Mouse (Mus musculus) spleen, adult 12 weeks (tissue): Measurements from ENCODE around the gene Baiap2.
A peak's percentile ranks its signal among the peaks of the same experiment; 100 is the strongest.

Experiments
- DNase-seq: peaks from one replicate; pipeline ENCODE4 v3.0.0; 2022; ENCODE audit warnings: low spot score

Baiap2 gene

GRCm38 (mm10) chr11:119978701-119979100, 36.1 kb downstream of the Baiap2 start:
- DNase-seq, result no peak

DNA sequence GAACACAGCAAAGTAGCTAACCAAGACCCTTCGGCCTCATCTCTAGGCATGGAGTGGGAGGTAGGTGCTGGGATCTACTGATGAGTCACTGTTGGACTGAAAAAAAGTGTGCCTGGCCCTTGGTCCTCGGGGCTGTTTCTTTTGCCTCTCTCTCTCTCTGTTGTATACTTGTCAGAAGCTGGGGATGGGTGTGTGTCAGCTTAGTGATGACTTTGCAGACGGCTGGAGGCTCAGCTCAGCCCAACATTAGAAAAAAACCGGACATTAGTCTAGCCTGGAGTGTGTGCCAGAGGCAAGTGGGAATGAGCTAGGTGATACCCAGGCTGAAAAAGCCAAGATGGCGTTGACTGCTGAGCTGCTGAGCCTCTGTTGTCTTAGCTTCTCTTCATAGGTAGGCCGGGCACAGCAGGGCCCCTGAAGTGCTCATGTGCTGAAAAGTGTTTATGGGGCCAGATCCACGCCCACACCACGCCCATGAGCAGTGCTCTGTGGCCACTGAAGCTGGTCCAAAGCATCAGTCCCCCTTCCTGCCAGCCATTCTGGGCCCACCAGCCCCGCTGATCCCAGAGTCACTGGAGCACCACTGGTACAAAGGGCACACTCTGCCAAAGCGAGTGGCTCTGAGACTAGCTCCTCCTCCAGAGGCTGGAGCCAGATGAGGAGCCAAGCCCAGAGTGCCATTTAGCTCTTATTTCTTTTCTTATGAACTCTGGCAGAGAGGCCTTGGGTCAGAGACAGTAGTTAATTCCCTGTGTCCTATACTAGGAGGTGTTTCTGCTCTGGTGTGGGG, 37.2 kb downstream of the Baiap2 start:
- DNase-seq, result no peak

- DNase-seq, result no peak
Measured at GRCm38 (mm10) chr11:119981769-119982168, 39.2 kb downstream of the Baiap2 start.

DNA sequence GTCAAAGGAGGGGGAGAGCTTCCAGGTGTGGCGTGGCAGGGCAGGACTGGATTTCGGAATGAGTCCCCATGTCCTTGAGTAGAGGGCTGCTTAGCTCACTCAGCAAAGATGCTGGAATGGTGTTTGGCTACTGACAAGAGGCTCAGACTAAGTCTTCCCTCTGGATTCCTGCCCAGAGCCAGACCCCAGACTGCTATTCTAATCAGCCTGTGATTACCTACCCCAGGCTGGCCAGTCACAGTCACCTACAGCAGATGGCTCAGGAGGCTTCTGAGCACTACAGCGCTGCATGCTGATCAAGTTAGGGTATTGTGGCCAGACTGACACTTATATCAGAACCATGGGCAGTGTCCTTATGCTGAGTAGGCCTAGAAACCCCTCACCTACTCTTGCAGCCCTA, 39.7 kb downstream of the Baiap2 start:
- DNase-seq, result no peak

GRCm38 (mm10) chr11:119983151-119983550, 40.6 kb downstream of the Baiap2 start:
- no peak for DNase-seq

- no peak for DNase-seq
Measured at GRCm38 (mm10) chr11:119986751-119987425, 44.3 kb downstream of the Baiap2 start.

DNA sequence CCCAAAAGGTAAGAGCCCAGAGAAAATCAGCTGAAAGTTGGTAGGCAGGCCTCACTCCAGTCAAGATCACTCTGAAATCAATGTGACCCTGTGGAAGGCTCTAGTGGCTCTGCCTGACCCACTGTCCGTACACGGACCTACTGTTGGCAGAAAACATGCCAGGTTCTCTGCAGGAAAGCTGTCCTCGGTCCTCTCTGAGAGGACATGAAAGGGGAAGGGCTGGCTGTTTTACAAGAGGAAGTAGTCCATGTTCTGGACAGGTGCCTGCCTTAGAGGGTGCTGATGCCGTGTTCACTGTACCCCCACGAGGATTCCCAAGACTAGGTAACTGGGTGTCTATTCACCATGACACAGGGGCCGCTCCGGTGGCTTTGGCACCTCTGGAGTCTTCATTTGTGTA, 45.3 kb downstream of the Baiap2 start:
- no peak for DNase-seq

DNA sequence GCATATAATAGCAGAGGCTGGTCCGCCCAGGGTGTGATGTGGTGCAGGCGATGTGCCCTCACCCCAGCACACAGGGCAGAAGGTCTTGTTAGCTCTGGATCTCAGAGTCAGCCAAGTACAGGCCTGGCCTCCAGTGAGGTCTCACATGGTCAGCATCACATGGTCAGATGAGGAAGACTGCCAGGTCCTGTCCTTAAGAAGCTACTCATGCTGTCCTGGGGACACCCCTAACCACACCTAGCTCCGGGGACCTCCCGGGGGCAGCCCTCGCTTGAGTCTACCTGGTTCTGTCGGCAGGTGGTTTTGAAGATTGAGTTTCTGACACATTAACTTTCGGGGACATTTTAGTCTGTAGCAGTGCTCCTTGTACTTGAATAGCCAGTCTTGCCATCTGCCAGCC, 45.8 kb downstream of the Baiap2 start:
- DNase-seq, result no peak

- no peak for DNase-seq
Measured at GRCm38 (mm10) chr11:119989115-119989564, 46.6 kb downstream of the Baiap2 start.

DNA sequence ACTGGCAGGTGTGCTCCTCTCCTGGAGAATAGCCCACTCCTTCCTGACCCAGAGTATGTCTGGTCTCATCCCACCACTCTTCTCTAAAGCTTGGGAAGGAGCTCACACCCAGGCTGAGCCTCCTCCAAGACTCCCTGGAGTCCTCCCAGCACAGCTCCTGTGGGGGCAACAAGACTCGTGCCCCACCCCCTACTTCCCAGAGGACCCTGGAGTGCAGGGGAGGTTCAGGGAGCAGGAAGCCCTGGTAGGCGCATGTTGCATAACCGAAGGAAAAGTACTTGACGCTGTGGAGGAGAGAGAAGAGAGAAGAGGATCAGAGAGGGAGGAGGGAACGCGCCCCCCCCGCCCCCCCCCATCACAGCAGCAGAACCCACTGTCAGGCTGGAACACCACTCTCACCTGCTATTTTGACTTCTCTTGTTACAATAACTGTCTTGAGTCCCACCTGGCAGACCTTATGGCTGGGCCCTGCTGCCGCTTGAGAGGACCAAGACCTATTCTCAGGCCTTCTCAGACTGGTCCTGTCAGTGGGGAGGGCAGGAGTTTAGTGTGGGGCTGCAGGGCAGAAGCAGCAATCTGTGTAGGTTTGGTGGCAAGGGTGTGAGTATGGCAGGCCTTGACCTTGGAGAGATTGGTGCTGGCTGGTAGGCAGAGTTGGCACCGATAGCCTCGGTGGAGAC, 48.2 kb downstream of the Baiap2 start:
- DNase-seq, result no peak

DNA sequence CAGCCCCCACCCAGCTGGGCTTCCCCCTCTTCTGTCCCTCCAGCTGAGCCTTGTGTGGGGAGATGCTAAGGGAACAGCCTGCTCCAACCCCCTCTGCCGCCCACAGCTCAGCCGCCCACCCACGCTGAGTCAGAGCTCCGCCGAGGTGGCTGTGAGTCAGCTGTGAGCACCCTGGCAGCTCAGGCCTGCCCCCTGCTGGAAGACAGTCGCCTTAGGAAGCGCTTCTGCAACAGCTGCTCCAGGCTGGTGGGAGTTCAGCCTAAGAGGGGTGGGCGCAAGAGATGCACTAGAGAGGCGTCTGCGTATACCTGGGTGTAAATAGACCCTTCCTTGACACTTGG, 48.7 kb downstream of the Baiap2 start:
- DNase-seq, result peak; percentile 60

- DNase-seq, result no peak
Measured at GRCm38 (mm10) chr11:119997351-119997750, 54.8 kb downstream of the Baiap2 start.

DNA sequence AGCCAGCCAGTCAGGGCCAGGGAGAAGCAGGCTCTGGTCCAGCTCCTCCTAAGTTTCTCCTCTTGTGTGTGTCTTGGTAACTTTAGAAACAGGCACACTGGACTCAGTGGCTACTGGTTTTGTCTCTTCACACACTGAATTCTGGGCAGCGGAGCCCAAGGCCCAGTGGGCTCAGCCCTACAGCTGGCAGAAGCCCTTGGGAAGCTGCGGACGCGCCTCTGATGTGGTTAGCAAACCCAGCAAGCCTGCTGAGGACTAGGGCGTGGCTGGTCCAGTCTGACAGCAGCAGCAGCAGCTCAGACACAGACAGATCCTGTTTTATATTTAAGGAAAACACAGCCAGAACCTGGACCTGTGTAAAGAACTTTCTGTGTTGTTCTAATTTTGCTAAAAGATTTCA, 59.5 kb downstream of the Baiap2 start:
- no peak for DNase-seq

- no peak for DNase-seq
Measured at GRCm38 (mm10) chr11:120002634-120003220, 60.2 kb downstream of the Baiap2 start.

DNA sequence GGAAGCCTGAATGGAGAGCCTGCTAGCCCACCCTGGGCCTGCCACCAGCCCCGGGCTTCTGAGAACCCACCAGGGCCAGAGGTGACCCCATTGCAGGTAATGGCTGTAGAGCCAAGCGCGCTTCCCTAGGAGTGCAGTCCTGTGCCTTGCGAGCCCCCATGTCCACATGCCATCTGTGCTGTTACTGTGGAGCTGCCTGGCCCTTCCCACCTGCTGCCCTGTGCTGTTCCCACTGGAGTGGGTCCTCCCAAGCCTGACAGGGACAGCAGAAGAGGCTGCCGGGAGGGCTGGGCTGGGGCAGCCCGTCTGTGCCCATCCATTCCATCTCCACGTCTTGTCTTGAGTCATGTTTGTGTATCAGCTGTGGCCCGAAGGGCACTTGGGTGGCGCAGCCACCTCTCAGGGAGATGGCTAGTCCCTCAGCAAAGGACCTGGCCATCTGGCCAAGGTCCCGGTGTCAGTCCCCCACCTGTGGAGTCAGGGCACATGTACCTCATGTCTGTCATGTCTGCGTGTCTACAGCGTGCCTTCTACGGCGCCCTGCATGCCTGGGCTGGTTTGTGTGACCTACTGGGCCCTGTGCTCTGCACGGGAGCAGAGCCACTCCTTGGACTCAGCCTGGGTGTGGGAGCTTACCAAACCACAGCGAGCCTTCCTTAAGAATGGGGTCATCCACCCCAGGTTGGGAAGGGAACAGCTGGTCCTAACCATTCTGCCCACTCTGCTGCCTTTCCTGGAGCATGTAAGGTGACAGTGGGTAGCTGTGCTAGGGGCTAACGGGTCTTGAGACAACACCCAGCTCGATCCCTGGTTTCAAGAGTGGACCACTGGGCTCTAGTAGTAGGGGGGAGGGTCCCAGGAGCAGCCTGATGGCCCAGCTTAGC, 63.1 kb downstream of the Baiap2 start:
- no peak for DNase-seq

- no peak for DNase-seq
Measured at GRCm38 (mm10) chr11:120007496-120008080, 65.0 kb downstream of the Baiap2 start.

DNA sequence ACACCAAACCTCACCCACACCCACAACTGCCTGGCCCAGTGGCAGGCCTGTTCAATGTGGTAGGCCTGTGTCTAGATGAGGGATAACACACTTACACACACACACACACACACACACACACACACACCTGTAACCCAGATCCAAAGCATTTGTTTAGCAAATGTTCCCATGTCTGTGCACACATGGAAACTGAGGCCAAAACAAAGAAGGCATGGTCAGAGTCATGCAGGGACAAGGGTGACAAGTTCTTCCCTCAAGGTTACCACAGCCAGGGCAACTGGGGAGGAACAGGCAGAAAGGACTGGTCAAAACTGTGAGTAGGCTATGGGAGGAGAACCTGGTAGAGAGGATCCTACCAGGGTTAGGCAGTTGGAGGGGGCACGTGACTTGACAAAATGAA, 65.9 kb downstream of the Baiap2 start:
- DNase-seq, result no peak

- no peak for DNase-seq
Measured at GRCm38 (mm10) chr11:120008956-120009355, 66.4 kb downstream of the Baiap2 start.

- DNase-seq, result no peak
Measured at GRCm38 (mm10) chr11:120009937-120010336, 67.4 kb downstream of the Baiap2 start.

DNA sequence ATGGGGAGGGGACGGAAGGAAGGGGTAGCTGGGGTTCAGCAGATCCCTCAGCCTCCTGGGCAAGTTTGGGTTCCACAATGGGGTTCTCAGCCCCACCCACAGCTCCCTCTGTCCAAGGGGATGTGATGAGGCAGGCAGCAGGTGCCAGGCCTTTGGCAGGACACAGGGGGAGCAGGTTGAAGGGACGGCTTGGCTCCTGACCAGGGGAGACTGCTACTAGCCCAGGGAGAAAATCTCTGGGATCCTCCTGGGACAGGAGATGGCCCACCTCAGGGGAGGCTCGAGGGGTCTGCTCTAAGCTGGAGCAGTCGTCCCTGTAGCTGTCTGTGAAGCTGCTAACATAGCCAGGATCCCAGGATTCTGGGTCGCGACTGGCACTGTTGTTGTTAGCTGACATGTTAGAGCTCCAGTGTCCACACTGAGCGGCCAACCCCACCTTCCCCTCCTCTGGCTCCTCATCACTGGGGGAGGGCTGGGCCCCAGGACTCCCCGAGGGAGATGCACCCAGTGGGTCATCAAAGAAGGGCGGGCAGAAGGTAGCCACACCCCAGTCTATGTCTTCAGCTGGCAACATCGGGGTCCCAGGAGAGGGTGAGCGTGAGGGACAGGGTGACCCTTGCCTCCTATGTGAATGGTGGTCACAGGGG, 68.7 kb downstream of the Baiap2 start:
- no peak for DNase-seq
